Mouse (Mus musculus): Measurements from ENCODE around the gene Lypd6. TPM values are rescaled to one million over a fixed set of nuclear protein-coding genes. Genes with fewer than 3 reads are reported as not detected.

The Lypd6 gene
- 1 to 10 TPM; 8.2 TPM for total RNA-seq (2021)
- long read RNA-seq, experiment 1, partial matches to known transcripts: 1 of 1 reads
- long read RNA-seq, experiment 1, other reads (novel, unspliced or antisense): 0 of 1 reads
- long read RNA-seq, experiment 2, partial matches to known transcripts: 0 of 2 reads
- long read RNA-seq, experiment 2, other reads (novel, unspliced or antisense): 0 of 2 reads

DNA sequence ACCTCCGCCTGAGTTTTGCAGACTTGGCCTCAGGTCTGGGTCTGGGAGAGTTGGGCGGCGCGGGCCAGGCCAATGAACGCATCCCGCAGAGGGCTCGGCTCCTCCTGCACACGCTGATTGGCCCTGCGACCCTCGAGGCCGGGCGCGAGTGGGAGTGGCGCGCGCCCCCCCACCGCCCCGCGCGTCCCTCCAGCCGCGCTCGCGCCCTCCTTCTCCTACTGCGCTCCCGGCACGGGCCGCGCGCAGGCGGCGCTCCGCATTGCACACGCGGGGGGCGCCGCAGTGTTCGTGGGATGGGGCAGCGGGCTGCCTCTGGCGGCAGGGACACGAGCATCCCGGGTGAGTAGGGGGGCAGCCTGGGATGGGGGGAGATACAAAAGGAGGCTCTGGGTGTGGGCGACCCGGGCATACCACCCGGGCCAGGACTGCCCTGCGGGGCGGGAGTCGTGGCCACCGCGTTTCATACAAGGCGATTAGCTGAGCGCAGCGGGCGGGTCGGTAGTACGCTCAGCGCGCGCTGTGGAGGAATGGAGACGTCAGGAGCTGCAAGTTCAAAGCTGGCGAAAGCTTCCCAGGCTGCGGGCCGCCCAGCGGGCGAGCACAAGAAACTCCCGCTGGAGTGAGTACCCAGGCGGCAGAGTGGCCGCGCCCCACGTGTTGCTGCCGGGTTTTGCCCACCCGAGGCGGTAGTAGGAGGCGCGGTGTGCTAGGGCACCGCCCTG lies at the start of gene Lypd6:
Gene Lypd6, plus strand, starts transcription at position 184 of the 722 bp plus-strand sequence.
- DNase-seq: peak; percentile 83

DNA sequence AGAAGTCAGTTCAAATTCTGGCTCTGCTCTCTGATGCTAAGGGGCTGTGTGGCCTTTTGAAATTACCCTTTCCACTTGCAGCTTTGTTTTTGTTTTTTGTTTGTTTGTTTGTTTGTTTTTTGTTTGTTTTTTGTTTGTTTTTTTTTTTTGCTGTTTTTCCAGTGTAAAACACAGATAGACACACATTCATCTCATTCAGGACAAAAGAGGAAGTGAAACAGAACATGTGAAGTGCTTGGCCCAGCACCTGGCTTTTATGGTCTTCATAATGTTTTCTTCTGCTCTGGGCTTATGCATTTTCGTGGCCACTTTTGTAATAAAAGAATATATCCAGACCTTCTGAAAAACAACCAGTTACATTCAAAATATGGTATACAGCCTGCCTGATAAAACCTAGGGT lies 46.8 kb upstream of the Lypd6 start:
- DNase-seq: no peak

DNA sequence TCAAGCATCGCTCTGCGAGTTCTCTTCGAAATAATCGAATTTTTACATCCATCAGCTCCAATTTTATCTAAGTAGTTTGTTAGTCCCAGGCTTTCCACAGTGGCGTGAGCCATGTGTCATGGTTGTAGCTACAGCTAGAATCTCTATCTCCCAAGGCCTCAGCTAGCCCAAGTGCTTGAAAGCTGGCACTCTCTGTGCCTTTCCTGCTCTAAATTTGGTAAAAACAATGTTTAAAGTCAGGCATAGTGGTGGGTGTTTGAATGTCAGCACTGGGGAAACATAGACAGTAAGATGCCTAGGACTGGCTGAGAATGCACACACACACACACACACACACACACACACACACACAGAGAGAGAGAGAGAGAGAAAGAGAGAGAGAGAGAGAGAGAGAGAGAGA lies 40.7 kb upstream of the Lypd6 start:
- DNase-seq: no peak

DNA sequence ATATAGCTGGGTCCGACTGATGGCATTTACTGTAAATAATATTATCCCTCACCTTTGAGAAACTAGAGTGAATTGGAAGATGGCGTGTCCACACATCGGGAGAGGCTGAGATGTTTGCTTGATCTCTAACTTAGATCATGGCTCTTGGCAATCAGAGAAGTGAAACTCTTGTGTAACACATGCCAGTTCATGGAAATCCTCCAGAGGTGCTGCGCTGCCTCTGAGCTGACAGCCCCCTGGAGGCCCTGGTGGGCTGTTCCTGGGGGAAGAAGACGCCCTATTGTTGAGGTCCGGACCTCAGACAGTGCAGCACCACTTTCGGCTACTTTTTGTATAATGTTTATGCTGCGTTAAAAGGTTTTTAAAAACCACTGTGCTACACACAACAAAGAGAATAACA lies 37.3 kb upstream of the Lypd6 start:
- no peak for DNase-seq

DNA sequence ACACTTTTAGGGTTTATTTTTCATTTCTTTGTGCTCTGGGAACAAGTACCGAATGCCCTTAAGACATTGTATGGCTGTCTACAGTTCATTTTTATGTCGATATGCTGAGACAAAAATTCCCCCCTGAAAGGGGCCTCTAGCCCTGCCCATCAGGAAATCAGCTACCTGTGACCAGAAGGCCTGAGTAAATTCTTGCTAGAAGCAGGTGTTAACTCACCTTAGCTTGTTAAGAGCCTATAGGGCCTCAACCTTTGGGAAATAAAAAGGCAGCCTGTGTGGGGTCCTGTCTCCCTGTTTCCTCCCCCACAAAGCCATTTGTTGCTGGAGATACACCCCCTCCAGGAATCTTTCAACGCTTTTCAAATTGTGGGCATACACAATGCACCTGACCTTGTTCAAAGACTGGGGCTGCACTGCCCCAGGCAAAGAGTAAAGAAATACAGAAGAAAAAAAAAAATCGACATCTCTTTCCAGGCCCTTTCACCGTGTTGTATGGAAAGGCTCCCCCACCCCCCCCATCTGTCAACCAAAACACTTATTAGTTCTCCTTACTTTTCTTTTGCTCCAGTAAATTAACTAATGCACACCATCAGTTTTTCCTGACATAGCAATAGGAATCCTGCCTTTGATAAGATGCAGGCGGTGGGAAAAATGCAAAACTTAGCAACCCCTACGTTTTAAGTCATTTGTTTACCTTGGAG lies 21.9 kb upstream of the Lypd6 start:
- no peak for DNase-seq

DNA sequence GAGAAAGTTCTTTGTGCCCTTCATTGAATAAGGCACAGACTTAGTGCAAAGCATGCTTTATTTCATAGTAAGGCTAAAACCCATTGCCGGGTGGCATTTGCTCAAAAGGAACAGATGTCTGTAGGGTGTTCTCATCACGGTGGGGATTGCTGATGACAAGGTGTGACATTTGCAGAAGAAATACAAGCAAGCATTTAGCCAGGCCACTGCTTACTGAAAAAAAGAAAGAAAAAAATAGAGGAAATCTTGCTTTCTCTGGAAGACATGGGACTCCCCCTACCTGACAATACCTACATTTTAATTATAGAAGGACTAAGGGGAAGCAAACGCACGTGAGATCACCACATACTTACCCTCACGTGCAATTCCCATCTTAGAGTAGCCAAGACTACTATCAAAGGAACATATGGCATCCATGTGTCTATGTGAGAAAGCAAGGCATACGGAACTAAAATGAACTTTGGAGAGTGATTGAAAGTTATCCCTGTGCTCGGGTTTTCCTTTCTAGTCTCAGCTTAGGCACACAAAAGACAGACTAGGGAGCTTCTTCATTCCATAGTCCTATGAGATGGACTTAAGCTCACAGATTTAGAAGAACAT lies 21.3 kb upstream of the Lypd6 start:
- DNase-seq: no peak

DNA sequence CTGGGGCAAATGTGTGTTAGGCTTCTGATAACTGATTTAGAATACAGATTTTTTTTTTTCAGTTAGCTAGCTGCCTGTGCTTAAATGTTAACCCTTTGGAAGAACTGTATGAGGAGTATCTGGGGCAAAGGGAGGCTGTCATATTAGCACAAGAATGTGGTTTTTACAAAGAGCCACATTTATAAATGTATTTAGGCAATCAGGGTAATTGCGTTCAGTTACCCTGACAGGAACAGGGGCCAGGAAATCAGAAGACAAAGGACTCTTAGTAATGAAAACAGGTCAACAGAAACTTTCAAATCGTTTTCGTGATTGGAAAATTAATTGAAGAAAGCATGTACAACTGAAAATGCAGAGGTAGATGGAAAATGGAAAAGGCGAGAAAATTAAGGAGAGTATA lies 20.4 kb upstream of the Lypd6 start:
- DNase-seq: no peak

DNA sequence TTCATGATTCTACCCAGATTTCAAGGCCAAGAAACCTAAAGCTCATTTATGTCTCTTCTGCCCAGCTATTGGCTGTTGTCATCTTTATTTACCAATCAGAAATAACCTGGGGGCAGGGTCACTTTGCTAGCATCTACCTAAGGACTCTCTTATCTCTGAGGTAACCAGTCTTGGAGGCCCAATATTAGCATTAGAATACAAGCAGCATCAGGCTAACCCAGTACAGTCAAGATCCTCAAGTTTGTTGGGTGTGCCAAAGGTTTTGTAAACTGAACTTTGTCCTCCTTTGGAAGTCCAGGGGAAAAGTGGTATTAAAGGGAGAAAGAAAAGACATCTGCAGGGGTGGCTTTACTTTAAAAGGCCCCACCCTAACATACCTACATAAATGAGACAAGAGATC lies 17.8 kb upstream of the Lypd6 start:
- no peak for DNase-seq

DNA sequence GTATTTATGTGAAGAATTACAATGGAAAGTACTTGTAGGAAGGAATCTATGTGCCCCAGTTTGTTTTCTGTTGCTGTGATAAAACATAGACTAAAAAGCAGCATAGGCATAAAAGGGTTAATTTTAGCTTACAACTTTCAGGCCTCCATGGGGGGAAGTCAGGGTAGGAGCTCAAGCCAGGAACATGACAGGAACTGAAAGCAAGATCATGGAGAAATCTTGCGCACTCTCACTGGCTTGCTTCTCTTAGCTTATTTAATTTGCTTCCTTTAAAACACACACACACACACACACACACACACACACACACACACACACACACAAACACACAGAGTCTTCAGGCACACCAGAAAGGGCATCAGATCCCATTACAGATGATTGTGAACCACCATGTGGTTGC lies 12.3 kb upstream of the Lypd6 start:
- no peak for DNase-seq

- no peak for DNase-seq
Measured at GRCm38 (mm10) chr2:50065902-50066245, 355 bp upstream of the Lypd6 start.

- DNase-seq: no peak
Measured at GRCm38 (mm10) chr2:50066968-50067315, 713 bp downstream of the Lypd6 start.

DNA sequence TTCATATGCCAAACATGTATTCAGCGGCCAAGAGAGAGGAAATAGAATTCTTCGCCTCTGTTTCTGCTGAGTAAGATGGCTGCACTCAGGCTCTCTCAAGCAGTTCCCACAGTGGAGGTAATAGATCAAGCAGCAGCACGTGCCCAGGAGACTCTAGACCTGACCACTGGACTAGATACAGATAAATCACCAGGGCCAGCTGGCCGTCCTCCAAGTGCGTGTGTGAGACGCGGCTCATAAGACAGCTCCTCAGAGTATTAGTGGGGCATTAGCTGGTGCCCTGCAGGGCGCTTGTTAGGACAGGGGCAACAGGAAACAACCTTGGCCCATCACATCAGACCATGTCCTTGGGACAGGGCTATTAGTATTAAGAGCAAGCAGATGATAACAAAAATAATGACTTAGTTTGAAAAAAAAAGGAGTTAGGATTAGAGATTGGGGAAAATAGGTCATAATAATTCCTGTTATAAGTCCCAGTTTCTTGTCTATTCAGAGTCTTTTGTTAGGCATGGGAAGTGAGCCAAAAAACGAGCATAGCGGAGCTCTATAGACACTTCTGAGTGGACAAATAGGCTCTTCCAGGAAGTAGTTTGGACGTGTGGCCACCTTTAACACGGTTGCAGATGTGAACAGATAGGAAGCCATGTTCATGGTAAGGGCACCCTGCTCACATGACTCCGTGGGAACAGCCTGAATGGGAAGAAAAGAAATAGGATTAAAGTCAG lies 3.5 kb downstream of the Lypd6 start:
- peak; percentile 78 for DNase-seq

GRCm38 (mm10) chr2:50072158-50072557 lies 5.9 kb downstream of the Lypd6 start:
- no peak for DNase-seq

- no peak for DNase-seq
Measured at GRCm38 (mm10) chr2:50084746-50085145, 18.5 kb downstream of the Lypd6 start.

DNA sequence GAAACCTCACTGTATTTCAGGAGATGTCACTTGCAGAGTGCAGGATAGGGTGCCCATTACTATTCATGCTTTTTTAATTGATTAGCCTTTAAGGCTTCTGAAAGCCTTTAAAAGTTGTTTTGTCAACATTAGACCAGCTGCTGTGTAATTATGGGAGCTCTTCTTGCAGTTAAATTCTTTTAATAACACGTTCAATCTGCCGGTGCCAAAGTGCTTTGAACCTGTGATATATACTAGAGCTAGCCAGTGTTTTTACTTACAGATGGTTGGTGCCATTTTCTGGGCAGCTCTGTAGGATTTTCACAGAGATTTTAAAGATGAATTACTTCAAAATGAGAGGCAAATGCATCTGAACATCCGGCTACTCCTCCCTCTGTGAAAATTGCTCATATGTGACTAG lies 21.5 kb downstream of the Lypd6 start:
- no peak for DNase-seq

- no peak for DNase-seq
Measured at GRCm38 (mm10) chr2:50096336-50096735, 30.1 kb downstream of the Lypd6 start.

- no peak for DNase-seq
Measured at GRCm38 (mm10) chr2:50100364-50101151, 34.3 kb downstream of the Lypd6 start.

DNA sequence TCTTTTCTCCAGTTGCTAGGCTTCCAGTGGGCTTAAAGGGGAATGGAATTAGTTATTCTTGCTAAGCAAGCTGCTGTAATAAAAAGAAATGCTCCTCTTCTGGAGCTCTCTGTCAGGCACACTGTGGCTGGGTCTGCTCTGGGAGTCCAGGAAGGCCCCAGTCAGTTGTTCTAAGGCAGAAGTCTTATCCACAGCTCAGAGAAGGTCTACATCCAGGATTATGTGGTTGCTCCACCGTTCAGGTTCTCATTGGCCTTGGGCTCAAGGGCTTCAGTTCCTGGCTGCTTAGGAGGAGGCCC lies 34.9 kb downstream of the Lypd6 start:
- no peak for DNase-seq

GRCm38 (mm10) chr2:50103850-50104503 lies 37.7 kb downstream of the Lypd6 start:
- no peak for DNase-seq

GRCm38 (mm10) chr2:50105590-50105989 lies 39.4 kb downstream of the Lypd6 start:
- no peak for DNase-seq

- no peak for DNase-seq
Measured at GRCm38 (mm10) chr2:50105992-50106391, 39.8 kb downstream of the Lypd6 start.

DNA sequence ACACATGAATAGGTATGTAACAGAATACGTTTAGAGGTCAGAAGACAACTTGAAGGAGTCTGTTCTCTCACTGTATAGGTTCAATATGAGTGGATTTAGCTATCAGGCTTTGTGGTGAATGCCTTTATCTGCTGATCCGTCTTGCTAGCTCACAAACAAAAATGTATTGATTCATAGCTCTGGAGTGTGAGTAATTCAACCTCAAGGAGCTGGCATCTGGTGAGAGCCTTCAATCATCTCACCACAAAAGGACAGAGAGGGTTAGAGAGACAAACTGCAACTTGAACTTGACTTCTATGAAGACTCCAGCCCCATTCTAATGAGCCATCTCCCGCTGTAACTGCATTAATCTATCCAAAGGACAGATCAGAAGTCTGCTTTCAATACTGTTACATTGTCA lies 40.6 kb downstream of the Lypd6 start:
- no peak for DNase-seq
